Mouse (Mus musculus) CH12.LX (cell line): ENCODE data around the gene Exo5.

Source experiments
- CTCF ChIP-seq, 2 experiments: IDR thresholded peaks in 1 of 2; conservative IDR thresholded peaks in 1 of 2; 2 replicates each; pipeline ENCODE4 v1.5.1; 2011 to 2012; ENCODE audit warnings: low read depth in 2 of 2, low read length in 2 of 2, improper control_type of control experiment in 1 of 2, inconsistent platforms in 1 of 2, mild to moderate bottlenecking in 1 of 2, moderate library complexity in 1 of 2
- KAT2A ChIP-seq: IDR thresholded peaks from 2 replicates; pipeline ENCODE4 v1.6.1; 2012; ENCODE audit warnings: low read length, improper control_type of control experiment, inconsistent platforms; ENCODE audit not compliant: insufficient replicate concordance
- MAX ChIP-seq: IDR thresholded peaks from 2 replicates; pipeline ENCODE4 v1.6.1; 2011; ENCODE audit warnings: low read length, improper control_type of control experiment
- MAZ ChIP-seq: IDR thresholded peaks from 2 replicates; pipeline ENCODE4 v1.6.1; 2012; ENCODE audit warnings: low read depth, mild to moderate bottlenecking, inconsistent platforms, low read length, improper control_type of control experiment, moderate library complexity
- MEF2A ChIP-seq: IDR thresholded peaks from 2 replicates; pipeline ENCODE4 v1.6.1; 2014; ENCODE audit warnings: low read depth, mild to moderate bottlenecking, inconsistent platforms, low read length, improper control_type of control experiment, borderline replicate concordance
- POLR2A ChIP-seq: IDR thresholded peaks from 2 replicates; pipeline ENCODE4 v1.6.1; 2011; ENCODE audit warnings: low read depth, mild to moderate bottlenecking, improper control_type of control experiment, low read length
- RAD21 ChIP-seq: IDR thresholded peaks from 2 replicates; pipeline ENCODE4 v1.6.1; 2011; ENCODE audit warnings: low read depth, mild to moderate bottlenecking, low read length, improper control_type of control experiment, moderate library complexity
- UBTF ChIP-seq: IDR thresholded peaks from 2 replicates; pipeline ENCODE4 v1.6.1; 2012; ENCODE audit warnings: low read depth, mild to moderate bottlenecking, inconsistent platforms, low read length, improper control_type of control experiment, moderate library complexity

- TF ChIP-seq CTCF (conservative IDR thresholded peaks at IDR 0.05 in 1 of 2, IDR thresholded peaks at IDR 0.05 in 1 of 2; ENCODE audit: low read depth in 2 of 2, low read length in 2 of 2) (no peak), POLR2A (no peak), MAZ (no peak), MAX (no peak), MEF2A (no peak), KAT2A (no peak), RAD21 (no peak), UBTF (no peak)
Measured at GRCm38 (mm10) chr4:120935006-120935405, 10.2 kb upstream of the Exo5 start.
